Mouse (Mus musculus) thymus, adult 2 months (tissue): ENCODE data around the gene Slc12a3.

Source experiments
- CTCF ChIP-seq: fragments of 200-500 bp; IDR thresholded peaks from 2 replicates; pipeline ENCODE4 v1.5.1; 2012; ENCODE audit warnings: mild to moderate bottlenecking, control low read depth, low read length, moderate library complexity, borderline replicate concordance; ENCODE audit not compliant: control insufficient read depth, poor library complexity, insufficient read depth; ENCODE audit errors: extremely low read depth
- POLR2A ChIP-seq: fragments of 200-500 bp; IDR thresholded peaks from 2 replicates; pipeline ENCODE4 v1.6.1; 2012; ENCODE audit warnings: mild to moderate bottlenecking, low read length, control low read depth, moderate library complexity; ENCODE audit not compliant: control insufficient read depth, poor library complexity, insufficient read depth; ENCODE audit errors: extremely low read depth

DNA sequence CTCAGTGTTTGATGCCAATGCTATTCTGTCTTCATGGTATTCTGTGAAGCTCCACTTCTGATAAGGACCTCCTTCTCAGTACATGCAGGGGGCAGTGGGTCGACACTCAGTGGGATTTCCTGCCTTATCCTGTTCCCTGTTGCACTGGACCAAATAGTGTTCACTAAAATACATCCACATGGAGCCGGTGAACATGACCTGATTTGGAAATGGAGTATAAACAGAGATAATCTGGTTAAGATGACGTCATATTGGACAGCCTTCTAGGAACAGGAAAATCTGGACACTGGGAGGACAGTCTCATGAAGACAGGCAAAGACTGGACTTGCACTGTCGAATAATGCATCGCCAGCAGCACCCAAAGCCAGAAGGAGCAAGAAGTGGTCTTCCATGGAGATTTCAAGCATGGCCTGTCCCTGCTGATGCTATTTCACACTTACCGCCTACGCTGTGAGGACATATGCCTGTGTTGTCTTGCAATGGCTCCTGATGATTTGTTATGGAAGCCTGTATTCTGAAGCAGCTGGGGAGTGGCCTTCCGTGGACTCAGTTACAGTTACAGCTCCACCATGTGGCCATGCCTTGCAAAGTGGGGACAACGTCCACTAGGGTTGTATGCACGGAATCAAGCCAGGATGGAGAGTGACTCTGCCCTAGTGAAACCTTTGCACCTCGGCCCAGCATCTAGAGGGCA, 68.1 kb downstream of the Slc12a3 start:
- no peak for TF ChIP-seq POLR2A
- TF ChIP-seq CTCF = peak; percentile 52; the same call in 1 of the 2 replicates
